Mouse (Mus musculus) gastrocnemius, adult 8-10 months (tissue): ENCODE results near the gene Hils1. TPM values are rescaled to one million over a fixed set of nuclear protein-coding genes. Genes with fewer than 3 reads are reported as not detected.

Source experiments
- DNase-seq, 2 experiments: peaks; one replicate each; pipeline ENCODE4 v3.0.0; 2022; ENCODE audit warnings: low spot score in 2 of 2
- total RNA-seq, 4 experiments: library from RNA; stranded (reverse); gene quantifications; 2 replicates each; pipeline ENCODE4 v1.2.4; 2022

The Hils1 gene
- not detected for total RNA-seq

GRCm38 (mm10) chr11:94967419-94967818 is at the start of gene Hils1:
Hils1 (plus strand) TSS chr11:94967593.
- no peak for DNase-seq

GRCm38 (mm10) chr11:94917717-94918116 is 49.7 kb upstream of the Hils1 start:
- no peak for DNase-seq

GRCm38 (mm10) chr11:94920996-94921401 is 46.4 kb upstream of the Hils1 start:
- DNase-seq: no peak

- no peak for DNase-seq
These were observed 42.4 kb upstream of the Hils1 start for GRCm38 (mm10) chr11:94924977-94925376.

GRCm38 (mm10) chr11:94926431-94926830 is 41.0 kb upstream of the Hils1 start:
- DNase-seq: no peak

- no peak for DNase-seq
These were observed 39.6 kb upstream of the Hils1 start for GRCm38 (mm10) chr11:94927771-94928291.

- peak; percentile 78 to 87 for DNase-seq
These were observed 38.6 kb upstream of the Hils1 start for GRCm38 (mm10) chr11:94928820-94929219.

GRCm38 (mm10) chr11:94929599-94929998 is 37.8 kb upstream of the Hils1 start:
- no peak for DNase-seq

- DNase-seq: no peak
These were observed 37.2 kb upstream of the Hils1 start for GRCm38 (mm10) chr11:94930151-94930550.

- no peak for DNase-seq
These were observed 33.8 kb upstream of the Hils1 start for GRCm38 (mm10) chr11:94933584-94933983.

- no peak for DNase-seq
These were observed 32.9 kb upstream of the Hils1 start for GRCm38 (mm10) chr11:94934526-94934925.

- DNase-seq: peak; percentile 72 to 75
These were observed 31.3 kb upstream of the Hils1 start, which contains the start of gene Col1a1 for GRCm38 (mm10) chr11:94936045-94936444. Col1a1 (plus strand) TSS chr11:94936224.

- peak; percentile 86 to 87 for DNase-seq
These were observed 30.5 kb upstream of the Hils1 start for GRCm38 (mm10) chr11:94936851-94937295.

- DNase-seq: no peak
These were observed 30.0 kb upstream of the Hils1 start for GRCm38 (mm10) chr11:94937335-94937781.

- DNase-seq: no peak
These were observed 29.6 kb upstream of the Hils1 start for GRCm38 (mm10) chr11:94937787-94938186.

- DNase-seq: no peak
These were observed 29.1 kb upstream of the Hils1 start for GRCm38 (mm10) chr11:94938296-94938695.

- peak; percentile 63 to 64 for DNase-seq
These were observed 28.1 kb upstream of the Hils1 start for GRCm38 (mm10) chr11:94939280-94939679.

- DNase-seq: no peak
These were observed 26.3 kb upstream of the Hils1 start for GRCm38 (mm10) chr11:94941121-94941520.

- no peak for DNase-seq
These were observed 25.6 kb upstream of the Hils1 start for GRCm38 (mm10) chr11:94941776-94942175.

GRCm38 (mm10) chr11:94942282-94943023 is 24.9 kb upstream of the Hils1 start:
- DNase-seq: no peak

GRCm38 (mm10) chr11:94943054-94943453 is 24.3 kb upstream of the Hils1 start:
- DNase-seq: no peak

GRCm38 (mm10) chr11:94944295-94944694 is 23.1 kb upstream of the Hils1 start:
- no peak for DNase-seq

- no peak for DNase-seq
These were observed 22.2 kb upstream of the Hils1 start for GRCm38 (mm10) chr11:94945236-94945635.
